Mouse (Mus musculus) myocyte (in vitro differentiated cells): Measurements from ENCODE around the gene Ctnnb1. TPM values are rescaled to one million over a fixed set of nuclear protein-coding genes. Genes with fewer than 3 reads are reported as not detected.

Experiments used
- H3K27me3 ChIP-seq: one replicate; pipeline ENCODE4 v1.6.1; 2011; ENCODE audit not compliant: control insufficient read depth, insufficient read depth, insufficient read length
- H3K36me3 ChIP-seq: one replicate; pipeline ENCODE4 v1.6.1; 2011; ENCODE audit not compliant: control insufficient read depth, insufficient read depth
- H3K4me2 ChIP-seq: one replicate; pipeline ENCODE4 v1.6.1; 2011; ENCODE audit warnings: low read depth, control low read depth
- H3K4me3 ChIP-seq: one replicate; pipeline ENCODE4 v1.5.1; 2011; ENCODE audit warnings: mild to moderate bottlenecking, control low read depth, moderate library complexity
- H3K79me2 ChIP-seq: one replicate; pipeline ENCODE4 v1.6.1; 2011; ENCODE audit not compliant: control insufficient read depth, insufficient read depth
- H3ac ChIP-seq: one replicate; pipeline ENCODE4 v1.6.1; 2011; ENCODE audit not compliant: control insufficient read depth, insufficient read length
- CEBPB ChIP-seq: IDR thresholded peaks from 2 replicates; pipeline ENCODE4 v1.6.1; 2011; ENCODE audit warnings: mild to moderate bottlenecking, moderate library complexity; ENCODE audit not compliant: poor library complexity, insufficient read depth, severe bottlenecking
- E2F4 ChIP-seq: IDR thresholded peaks from one replicate; pipeline ENCODE4 v1.6.1; 2011; ENCODE audit warnings: mild to moderate bottlenecking, control low read depth, moderate library complexity; ENCODE audit not compliant: insufficient read depth
- MAX ChIP-seq: IDR thresholded peaks from one replicate; pipeline ENCODE4 v1.6.1; 2011; ENCODE audit warnings: low read depth, mild to moderate bottlenecking, control low read depth
- MYOD1 ChIP-seq, 3 experiments: IDR thresholded peaks; one replicate each; pipeline ENCODE4 v1.6.1; 2011; ENCODE audit warnings: control low read depth in 2 of 3, low read depth in 2 of 3, mild to moderate bottlenecking in 2 of 3, moderate library complexity in 1 of 3; ENCODE audit not compliant: insufficient read length in 2 of 3, control insufficient read depth in 1 of 3
- MYOG ChIP-seq, 3 experiments: IDR thresholded peaks; one replicate each; pipeline ENCODE4 v1.6.1; 2011; ENCODE audit warnings: control low read depth in 2 of 3, low read depth in 2 of 3, mild to moderate bottlenecking in 2 of 3; ENCODE audit not compliant: insufficient read length in 2 of 3, control insufficient read depth in 1 of 3, insufficient read depth in 1 of 3
- POLR2A ChIP-seq: IDR thresholded peaks from one replicate; pipeline ENCODE4 v1.6.1; 2011; ENCODE audit warnings: low read depth, mild to moderate bottlenecking, control low read depth, moderate library complexity; ENCODE audit not compliant: insufficient read length
- POLR2AphosphoS2 ChIP-seq: IDR thresholded peaks from one replicate; pipeline ENCODE4 v1.6.1; 2011; ENCODE audit warnings: low read depth, control low read depth; ENCODE audit not compliant: insufficient read length
- REST ChIP-seq: IDR thresholded peaks from one replicate; pipeline ENCODE4 v1.6.1; 2011; ENCODE audit warnings: mild to moderate bottlenecking, control low read depth, moderate library complexity; ENCODE audit not compliant: insufficient read depth, insufficient read length
- SRF ChIP-seq: IDR thresholded peaks from one replicate; pipeline ENCODE4 v1.6.1; 2011; ENCODE audit warnings: low read depth; ENCODE audit not compliant: control insufficient read depth, insufficient read length
- TCF12 ChIP-seq: IDR thresholded peaks from one replicate; pipeline ENCODE4 v1.6.1; 2011; ENCODE audit warnings: mild to moderate bottlenecking, control low read depth; ENCODE audit not compliant: poor library complexity, insufficient read depth, severe bottlenecking
- TCF3 ChIP-seq: IDR thresholded peaks from one replicate; pipeline ENCODE4 v1.6.1; 2011; ENCODE audit warnings: low read depth, control low read depth; ENCODE audit not compliant: insufficient read length
- USF1 ChIP-seq: IDR thresholded peaks from one replicate; pipeline ENCODE4 v1.6.1; 2011; ENCODE audit warnings: low read depth, mild to moderate bottlenecking, control low read depth, moderate library complexity
- polyA plus RNA-seq: library from polyadenylated mRNA; unstranded; fragments of >200 nt; fragmentation: generic; extraction: Trizol; gene quantifications from one replicate; pipeline ENCODE4 v1.2.1, GENCODE M21; 2012; ENCODE audit warnings: missing spikeins

The Ctnnb1 gene
- polyA plus RNA-seq, 1 experiment = 294 TPM

DNA sequence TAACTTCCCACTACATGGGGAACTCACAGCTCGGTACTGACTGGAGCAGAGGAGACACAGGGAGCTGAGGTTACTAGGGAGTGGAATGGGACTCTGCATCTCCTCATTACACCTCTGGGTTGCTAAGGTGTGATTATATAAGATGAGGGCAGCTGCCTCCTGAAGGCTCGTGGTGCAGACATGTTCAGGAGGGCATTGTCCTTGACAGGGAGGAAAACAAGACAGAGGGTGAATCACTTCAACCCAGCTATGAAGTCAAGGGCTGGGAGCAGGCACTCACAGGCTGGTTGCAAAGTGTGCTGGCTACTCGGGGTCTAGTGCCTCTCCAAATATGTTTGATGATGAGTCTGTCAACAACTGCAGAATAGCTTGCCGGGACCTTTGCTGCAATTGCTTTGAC is 58.0 kb downstream of the Ctnnb1 start:
- H3ac ChIP-seq = no peak overlapping the region
- no peaks in the 10 kb centered on the region for H3K36me3 ChIP-seq
- no peaks in the 10 kb centered on the region for H3K79me2 ChIP-seq

DNA sequence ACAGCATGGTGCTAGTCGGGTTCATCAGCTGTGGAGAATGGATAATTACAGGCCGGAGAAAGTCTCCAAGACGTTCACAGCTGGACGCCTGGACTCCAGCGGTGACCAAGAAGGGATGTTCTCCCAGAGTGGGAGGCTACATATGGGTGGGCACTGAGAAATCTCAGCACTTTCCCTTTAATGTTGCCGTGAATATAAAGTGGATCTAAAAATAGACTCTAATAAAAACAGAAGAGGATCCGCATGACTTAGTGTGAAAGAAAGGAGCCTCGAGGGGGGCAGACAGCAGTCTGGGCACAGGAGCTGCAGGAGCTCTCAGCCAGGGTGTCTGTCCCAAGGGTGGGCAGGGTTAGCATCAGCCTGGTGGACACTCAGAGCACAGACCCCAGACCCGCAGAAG is 59.1 kb downstream of the Ctnnb1 start:
- H3K79me2 ChIP-seq = no peaks in the 10 kb centered on the region
- H3K4me2 ChIP-seq = no peak overlapping the region

More for the DNA sequence above, 58.0 kb downstream of the Ctnnb1 start:
- no peak for TF ChIP-seq REST
- no peak for TF ChIP-seq MYOG (IDR thresholded peaks at IDR 0.05; ENCODE audit: control insufficient read depth in 1 of 3, insufficient read depth in 1 of 3, insufficient read length in 2 of 3, low read depth in 2 of 3)
- TF ChIP-seq USF1 = no peak
- TF ChIP-seq MAX = no peak
- no peak for TF ChIP-seq CEBPB
- no peak for TF ChIP-seq POLR2A
- no peak for TF ChIP-seq TCF3
- no peak for TF ChIP-seq SRF
- TF ChIP-seq E2F4 = no peak
- no peak for TF ChIP-seq TCF12
- TF ChIP-seq MYOD1 (IDR thresholded peaks at IDR 0.05; ENCODE audit: control insufficient read depth in 1 of 3, insufficient read length in 2 of 3, low read depth in 2 of 3) = no peak
- no peak for TF ChIP-seq POLR2AphosphoS2
- Histone ChIP-seq H3K4me2 (no peak overlapping the region), H3K4me3 (no peak overlapping the region), H3K27me3 (no peaks in the 10 kb centered on the region)

DNA sequence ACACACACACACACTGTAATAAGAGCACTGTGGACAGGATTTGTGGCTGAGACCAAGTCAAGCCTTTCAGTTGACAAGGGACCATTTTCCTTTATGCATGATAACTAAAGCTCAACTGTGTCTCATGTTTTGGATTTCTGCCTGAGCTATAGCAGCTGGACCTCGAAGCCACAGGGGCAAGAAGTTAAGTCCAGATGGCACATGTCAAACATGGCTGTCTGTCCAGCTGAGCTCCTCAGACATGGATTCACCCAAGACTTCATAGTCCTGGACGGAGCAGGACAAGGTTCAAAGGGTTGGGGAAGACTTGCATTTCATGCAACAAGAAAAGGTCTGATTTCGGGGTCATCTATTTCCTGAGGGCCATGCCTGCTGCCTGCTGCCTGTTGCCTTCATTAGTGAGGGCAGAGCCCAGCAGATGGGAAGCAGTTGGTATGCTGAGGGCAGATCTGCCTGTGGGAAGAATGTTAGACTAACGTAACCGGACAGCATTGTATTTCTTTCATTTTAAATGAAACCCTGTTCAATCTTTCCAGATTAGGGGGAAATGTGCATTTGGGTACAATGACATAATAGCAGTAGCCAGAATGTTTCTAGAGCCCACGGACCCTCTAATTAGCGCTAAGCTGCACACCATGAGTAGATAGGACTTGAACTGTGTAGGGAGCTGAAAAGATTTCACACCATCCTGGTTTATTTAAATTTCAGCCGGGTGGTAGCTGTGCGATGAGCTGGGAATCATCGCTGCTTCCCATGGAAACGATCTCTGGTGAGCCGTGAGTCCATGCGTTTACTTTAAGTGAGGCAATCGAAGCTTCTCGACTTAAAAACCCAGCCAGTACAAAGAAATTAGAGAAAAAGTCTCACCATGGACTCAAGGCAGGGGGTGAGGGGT is 61.0 kb downstream of the Ctnnb1 start:
- no peak for TF ChIP-seq POLR2AphosphoS2
- no peak for TF ChIP-seq CEBPB
- TF ChIP-seq MYOG (IDR thresholded peaks at IDR 0.05; ENCODE audit: control insufficient read depth in 1 of 3, insufficient read depth in 1 of 3, insufficient read length in 2 of 3, low read depth in 2 of 3) = no peak
- TF ChIP-seq TCF12 = no peak
- TF ChIP-seq POLR2A = no peak
- Histone ChIP-seq H3K4me2 (no peak overlapping the region), H3K36me3 (no peaks in the 10 kb centered on the region), H3K4me3 (no peak overlapping the region), H3K79me2 (no peaks in the 10 kb centered on the region), H3K27me3 (no peaks in the 10 kb centered on the region), H3ac (no peak overlapping the region)

More for the DNA sequence above, 59.1 kb downstream of the Ctnnb1 start:
- H3K27me3 ChIP-seq = no peaks in the 10 kb centered on the region
- H3K36me3 ChIP-seq = no peaks in the 10 kb centered on the region
- TF ChIP-seq REST = no peak
- TF ChIP-seq MYOG (IDR thresholded peaks at IDR 0.05; ENCODE audit: control insufficient read depth in 1 of 3, insufficient read depth in 1 of 3, insufficient read length in 2 of 3, low read depth in 2 of 3) = no peak
- no peak for TF ChIP-seq TCF3
- TF ChIP-seq SRF = no peak
- no peak for TF ChIP-seq TCF12
- TF ChIP-seq CEBPB = no peak
- no peak for TF ChIP-seq POLR2AphosphoS2
- no peak overlapping the region for H3ac ChIP-seq
- H3K4me3 ChIP-seq = no peak overlapping the region

DNA sequence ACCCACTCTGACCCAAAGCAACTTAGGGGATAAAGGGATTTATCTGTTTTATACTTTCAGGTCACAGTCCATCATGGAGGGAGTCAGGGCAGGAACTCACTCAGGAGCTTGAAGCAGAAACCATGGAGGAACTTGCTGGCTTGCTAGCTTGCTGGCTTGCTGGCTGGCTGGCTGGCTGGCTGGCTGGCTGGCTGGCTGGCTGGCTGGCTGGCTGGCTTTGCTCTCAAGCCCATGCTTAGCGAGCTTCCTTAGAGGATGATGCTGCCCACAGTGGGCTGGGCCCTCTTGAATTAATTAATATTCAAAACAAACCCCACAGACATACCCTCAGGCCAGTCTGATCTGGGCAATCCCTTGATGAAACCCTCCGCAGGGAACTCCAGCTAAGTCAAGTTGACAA is 62.8 kb downstream of the Ctnnb1 start:
- no peaks in the 10 kb centered on the region for H3K79me2 ChIP-seq
- no peak overlapping the region for H3K4me2 ChIP-seq
- no peak for TF ChIP-seq MAX
- TF ChIP-seq REST = no peak
- TF ChIP-seq USF1 = no peak
- TF ChIP-seq POLR2AphosphoS2 = no peak
- TF ChIP-seq TCF12 = no peak
- TF ChIP-seq MYOD1 (IDR thresholded peaks at IDR 0.05; ENCODE audit: control insufficient read depth in 1 of 3, insufficient read length in 2 of 3, low read depth in 2 of 3) = no peak
- TF ChIP-seq TCF3 = no peak
- TF ChIP-seq E2F4 = no peak
- no peak for TF ChIP-seq MYOG (IDR thresholded peaks at IDR 0.05; ENCODE audit: control insufficient read depth in 1 of 3, insufficient read depth in 1 of 3, insufficient read length in 2 of 3, low read depth in 2 of 3)
- no peak for TF ChIP-seq POLR2A
- TF ChIP-seq SRF = no peak
- H3K27me3 ChIP-seq = no peaks in the 10 kb centered on the region
- H3K4me3 ChIP-seq = no peak overlapping the region
- H3K36me3 ChIP-seq = no peaks in the 10 kb centered on the region
- no peak overlapping the region for H3ac ChIP-seq

DNA sequence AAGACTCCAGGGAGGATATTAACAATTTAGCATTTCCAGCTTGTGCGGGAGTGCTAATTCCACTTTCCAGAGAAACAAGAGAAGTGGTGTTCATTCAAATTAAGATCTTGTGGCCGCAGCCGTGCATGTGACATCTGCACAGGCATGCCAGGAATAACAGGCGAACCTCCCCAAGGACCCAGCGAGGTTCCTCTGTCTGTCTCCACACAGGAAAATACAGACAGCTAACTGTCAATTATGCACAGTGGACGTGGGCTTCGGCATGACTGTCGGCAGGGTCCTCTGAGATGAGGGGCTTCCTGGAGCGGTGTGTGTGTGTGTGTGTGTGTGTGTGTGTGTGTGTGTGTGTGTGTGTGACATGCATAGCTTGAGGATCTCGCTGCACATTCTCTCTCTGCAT is 64.0 kb downstream of the Ctnnb1 start:
- Histone ChIP-seq H3K79me2 (no peaks in the 10 kb centered on the region), H3ac (no peak overlapping the region), H3K4me2 (no peak overlapping the region), H3K27me3 (no peaks in the 10 kb centered on the region), H3K4me3 (no peak overlapping the region), H3K36me3 (no peaks in the 10 kb centered on the region)
- TF ChIP-seq MAX = no peak
- no peak for TF ChIP-seq MYOG (IDR thresholded peaks at IDR 0.05; ENCODE audit: control insufficient read depth in 1 of 3, insufficient read depth in 1 of 3, insufficient read length in 2 of 3, low read depth in 2 of 3)
- TF ChIP-seq POLR2AphosphoS2 = no peak
- no peak for TF ChIP-seq CEBPB
- no peak for TF ChIP-seq E2F4
- no peak for TF ChIP-seq TCF3
- no peak for TF ChIP-seq REST
- no peak for TF ChIP-seq POLR2A
- no peak for TF ChIP-seq MYOD1 (IDR thresholded peaks at IDR 0.05; ENCODE audit: control insufficient read depth in 1 of 3, insufficient read length in 2 of 3, low read depth in 2 of 3)
- TF ChIP-seq USF1 = no peak
- no peak for TF ChIP-seq SRF
- TF ChIP-seq TCF12 = no peak
